Mouse (Mus musculus) T-helper 17 cell (primary cell): ENCODE data around the gene Ncoa4.

Experiments used
- in situ Hi-C, 2 experiments: fragments of 300-600 bp; cut with MboI, MseI; formaldehyde crosslinking; loops; 1 replicate in 1 of 2; 2 replicates in 1 of 2; pipeline ENCODE4 v1.15.1; 2025; ENCODE audit warnings: high pct_unique_total_duplicates in 2 of 2

Gene Ncoa4

GRCm38 (mm10) chr14:32190627-32191391 lies 31.1 kb downstream of the Ncoa4 start:
- in situ Hi-C loops: loop anchor here in 1 of 2 experiments (25.0 kb wide), 2 partner anchors 979 to 1179 kb away; partner anchors contain the start of genes Glt8d1, Gnl3, Nisch and Pbrm1

GRCm38 (mm10) chr14:32191926-32192325 lies 32.3 kb downstream of the Ncoa4 start:
- in situ Hi-C loops: loop anchor here in 1 of 2 experiments (25.0 kb wide), 2 partner anchors 980 to 1180 kb away; partner anchors contain the start of genes Glt8d1, Gnl3, Nisch and Pbrm1

GRCm38 (mm10) chr14:32192437-32192836 lies 32.8 kb downstream of the Ncoa4 start:
- in situ Hi-C loops: loop anchor here in 1 of 2 experiments (25.0 kb wide), 2 partner anchors 980 to 1180 kb away; partner anchors contain the start of genes Glt8d1, Gnl3, Nisch and Pbrm1

- in situ Hi-C loops: loop anchor here in 1 of 2 experiments (25.0 kb wide), 2 partner anchors 981 to 1181 kb away; partner anchors contain the start of genes Glt8d1, Gnl3, Nisch and Pbrm1
Measured at GRCm38 (mm10) chr14:32193557-32193956, 33.9 kb downstream of the Ncoa4 start.

GRCm38 (mm10) chr14:32201354-32201753 lies 41.7 kb downstream of the Ncoa4 start:
- in situ Hi-C loops: loop anchor here in 1 of 2 experiments (10.0 kb wide), 1 partner anchor 1243 kb away; the partner anchor contains the start of gene Mapk8

- in situ Hi-C loops: loop anchor here in 1 of 2 experiments (10.0 kb wide), 1 partner anchor 1243 kb away; the partner anchor contains the start of gene Mapk8
Measured at GRCm38 (mm10) chr14:32201791-32202451, 42.3 kb downstream of the Ncoa4 start, which contains the start of the genes Timm23 and Parg. Timm23 (minus strand) TSS chr14:32201898. Parg (plus strand) TSS chr14:32201949.

GRCm38 (mm10) chr14:32226601-32227000 lies 66.9 kb downstream of the Ncoa4 start:
- in situ Hi-C loops: loop anchor here in 1 of 2 experiments (10.0 kb wide), 1 partner anchor 258 kb away; no protein-coding TSS in a partner anchor

- in situ Hi-C loops: loop anchor here in 1 of 2 experiments (10.0 kb wide), 1 partner anchor 256 kb away; no protein-coding TSS in a partner anchor
Measured at GRCm38 (mm10) chr14:32228996-32229395, 69.3 kb downstream of the Ncoa4 start.
